Mouse (Mus musculus) adrenal gland, adult 2 months (tissue): ENCODE measurements around the gene Plekhm1. TPM values are rescaled to one million over a fixed set of nuclear protein-coding genes. Genes with fewer than 3 reads are reported as not detected.
"Not testable (repeated sequence)": the region's sequence is repeated elsewhere in the genome, so short reads cannot be mapped to it uniquely, and the experiment has no call there.

ENCODE experiments used
- DNase-seq: peaks from one replicate; pipeline ENCODE4 v3.0.0; 2021
- polyA plus RNA-seq: library from polyadenylated mRNA; depleted of rRNA; stranded (reverse); fragments of >200 nt; gene quantifications from 2 replicates; pipeline ENCODE4 v1.2.3, GENCODE M21; 2012
- total RNA-seq, 2 experiments: library from RNA; stranded (reverse); gene quantifications; 2 replicates each; pipeline ENCODE4 v1.2.3; 2021

Gene Plekhm1
- total and polyA plus RNA-seq, 3 experiments: 18.6 to 21.2 (median 19.7) TPM

GRCm38 (mm10) chr11:103340130-103340529 lies 72.4 kb downstream of the Plekhm1 start:
- no peak for DNase-seq

- DNase-seq: peak; percentile 43
Measured at GRCm38 (mm10) chr11:103339414-103340119, 72.9 kb downstream of the Plekhm1 start.

- DNase-seq: no peak
Measured at GRCm38 (mm10) chr11:103338671-103339070, 73.8 kb downstream of the Plekhm1 start.

- DNase-seq: no peak
Measured at GRCm38 (mm10) chr11:103338119-103338518, 74.4 kb downstream of the Plekhm1 start.

- no peak for DNase-seq
Measured at GRCm38 (mm10) chr11:103337180-103337579, 75.3 kb downstream of the Plekhm1 start.

- DNase-seq: no peak
Measured at GRCm38 (mm10) chr11:103335561-103335960, 76.9 kb downstream of the Plekhm1 start.

- DNase-seq: no peak
Measured at GRCm38 (mm10) chr11:103334925-103335324, 77.6 kb downstream of the Plekhm1 start.

GRCm38 (mm10) chr11:103333719-103334398 lies 78.6 kb downstream of the Plekhm1 start:
- DNase-seq: peak; percentile 43

- peak; percentile 37 for DNase-seq
Measured at GRCm38 (mm10) chr11:103332890-103333651, 79.4 kb downstream of the Plekhm1 start.

- DNase-seq: peak; percentile 85
Measured at GRCm38 (mm10) chr11:103332186-103332889, 80.1 kb downstream of the Plekhm1 start.

- DNase-seq: no peak
Measured at GRCm38 (mm10) chr11:103331502-103332185, 80.8 kb downstream of the Plekhm1 start.

- DNase-seq: no peak
Measured at GRCm38 (mm10) chr11:103330651-103331319, 81.7 kb downstream of the Plekhm1 start.

- peak; percentile 63 for DNase-seq
Measured at GRCm38 (mm10) chr11:103326950-103327349, 85.5 kb downstream of the Plekhm1 start.

- peak; percentile 68 for DNase-seq
Measured at GRCm38 (mm10) chr11:103325172-103325571, 87.3 kb downstream of the Plekhm1 start.

GRCm38 (mm10) chr11:103324723-103325122 lies 87.8 kb downstream of the Plekhm1 start:
- DNase-seq: peak; percentile 24

- DNase-seq: not testable (repeated sequence)
Measured at GRCm38 (mm10) chr11:103322832-103323231, 89.7 kb downstream of the Plekhm1 start.

GRCm38 (mm10) chr11:103320646-103321045 lies 91.8 kb downstream of the Plekhm1 start:
- DNase-seq: no peak

- DNase-seq: no peak
Measured at GRCm38 (mm10) chr11:103320196-103320595, 92.3 kb downstream of the Plekhm1 start.

- no peak for DNase-seq
Measured at GRCm38 (mm10) chr11:103318042-103318441, 94.4 kb downstream of the Plekhm1 start.

- DNase-seq: no peak
Measured at GRCm38 (mm10) chr11:103315379-103315778, 97.1 kb downstream of the Plekhm1 start.
